Mouse (Mus musculus) embryonic facial prominence, embryonic 12.5 days (tissue): Measurements from ENCODE around the gene Il1f10. TPM values are rescaled to one million over a fixed set of nuclear protein-coding genes. Genes with fewer than 3 reads are reported as not detected.
A peak's percentile ranks its signal among the peaks of the same experiment; 100 is the strongest.

ENCODE experiments used
- ATAC-seq: fragments of 200-750 bp; cut with Nextera tagmentation; 2 replicates; pipeline ENCODE4 v1.8.0; 2017; ENCODE audit not compliant: insufficient number of reproducible peaks, insufficient read depth, low FRiP score, low TSS enrichment
- H3K27ac ChIP-seq: fragments of 300-500 bp; sonication (generic); 2 replicates; pipeline ENCODE4 v1.5.1; 2016; ENCODE audit warnings: mild to moderate bottlenecking
- H3K27me3 ChIP-seq: fragments of 300-500 bp; sonication (generic); 2 replicates; pipeline ENCODE4 v1.6.1; 2016; ENCODE audit warnings: mild to moderate bottlenecking, moderate library complexity
- H3K36me3 ChIP-seq: fragments of 300-500 bp; sonication (generic); 2 replicates; pipeline ENCODE4 v1.6.1; 2016; ENCODE audit warnings: mild to moderate bottlenecking
- H3K4me1 ChIP-seq: fragments of 300-500 bp; sonication (generic); 2 replicates; pipeline ENCODE4 v1.6.1; 2016
- H3K4me2 ChIP-seq: fragments of 300-500 bp; sonication (generic); replicated peaks from 2 replicates; pipeline ENCODE4 v1.6.1; 2016; ENCODE audit warnings: mild to moderate bottlenecking, moderate library complexity
- H3K4me3 ChIP-seq: fragments of 300-500 bp; sonication (generic); 2 replicates; pipeline ENCODE4 v1.5.1; 2016; ENCODE audit warnings: mild to moderate bottlenecking
- H3K9ac ChIP-seq: fragments of 300-500 bp; sonication (generic); 2 replicates; pipeline ENCODE4 v1.6.1; 2016; ENCODE audit warnings: mild to moderate bottlenecking, moderate library complexity
- H3K9me3 ChIP-seq: fragments of 300-500 bp; sonication (generic); 2 replicates; pipeline ENCODE4 v1.6.1; 2016; ENCODE audit warnings: mild to moderate bottlenecking, moderate library complexity
- WGBS: fragments of 180-500 bp; shearing (Covaris S2); methylation state at CpG from one replicate; pipeline ENCODE4 v1.1.7; 2016; 5-methylcytosine and 5-hydroxymethylcytosine counted together
- polyA plus RNA-seq: library from polyadenylated mRNA; unstranded; fragments of >200 nt; fragmentation: Nextera tagmentation; extraction: Ambion mirVana; gene quantifications from 2 replicates; pipeline ENCODE4 v1.2.1, GENCODE M21; 2016

Gene Il1f10
- polyA plus RNA-seq, 1 experiment from 2014 or later = not detected

DNA sequence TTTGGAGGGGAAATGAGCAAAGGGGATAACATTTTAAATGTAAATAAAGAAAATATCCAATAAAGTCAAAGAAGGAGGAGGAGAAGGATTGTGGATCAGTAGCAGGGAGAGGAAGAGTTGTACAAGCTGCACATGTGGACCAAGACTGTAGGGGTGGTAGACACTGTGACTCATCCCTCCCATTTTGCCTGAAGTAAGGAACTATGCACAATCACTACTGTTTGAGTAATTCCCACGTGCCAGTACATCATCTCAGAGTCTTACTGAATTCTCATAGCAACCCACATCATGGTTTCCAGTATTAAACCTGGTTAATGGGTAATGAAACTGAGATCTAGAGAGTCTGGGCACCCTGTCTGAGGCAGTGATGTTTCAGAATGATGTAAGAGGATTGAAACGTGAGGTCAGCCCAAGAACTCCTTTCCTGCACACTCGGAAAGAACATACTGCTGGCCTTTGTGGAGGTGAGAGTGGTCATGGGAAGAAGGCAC is 50.4 kb downstream of the Il1f10 start:
- 71% methylated on average over 3 of the region's 3 CpGs for WGBS
- Histone ChIP-seq H3K27me3 (no peaks in the 10 kb centered on the region), H3K4me3 (no peak overlapping the region), H3K4me2 (no peak overlapping the region), H3K9ac (no peak overlapping the region), H3K9me3 (no peaks in the 10 kb centered on the region), H3K4me1 (no peaks in the 10 kb centered on the region), H3K36me3 (no peaks in the 10 kb centered on the region), H3K27ac (no peak overlapping the region)
- 0 out of 2 replicates have a peak, but pooled peaks have one; percentile 28 for ATAC-seq

Other genes starting within 250 kb of the Il1f10 start
- gene Hnmt, start 241.8 kb upstream of the Il1f10 start, polyA plus RNA-seq = 1.3 and 1.8 TPM in 2 replicates
- not detected in 2 replicates for gene Tbpl2, start 194.6 kb upstream of the Il1f10 start, polyA plus RNA-seq
- not detected in 2 replicates for gene Il1f8, start 138.0 kb upstream of the Il1f10 start, polyA plus RNA-seq
- not detected in 2 replicates for gene Il1f9, start 104.7 kb upstream of the Il1f10 start, polyA plus RNA-seq
- not detected in 2 replicates for gene Il1f6, start 75.8 kb upstream of the Il1f10 start, polyA plus RNA-seq
- not detected in 2 replicates for gene Il1f5, start 14.2 kb upstream of the Il1f10 start, polyA plus RNA-seq
- not detected in 2 replicates for gene Il1rn, start 45.7 kb downstream of the Il1f10 start, polyA plus RNA-seq
- gene Psd4, start 76.4 kb downstream of the Il1f10 start, polyA plus RNA-seq = 0.93 and 2.1 TPM in 2 replicates
- gene Pax8, start 184.4 kb downstream of the Il1f10 start, polyA plus RNA-seq = 0.27 and 0.29 TPM in 2 replicates